Mouse (Mus musculus) colon, adult 2 months (tissue): ENCODE results near the gene 4931406P16Rik. TPM values are rescaled to one million over a fixed set of nuclear protein-coding genes. Genes with fewer than 3 reads are reported as not detected.

ENCODE experiments used
- polyA plus RNA-seq: library from polyadenylated mRNA; depleted of rRNA; stranded (reverse); fragments of >200 nt; gene quantifications from 2 replicates; pipeline ENCODE4 v1.2.3, GENCODE M21; 2012; rRNA removed

Gene 4931406P16Rik
- polyA plus RNA-seq, result 20.3 and 21.7 TPM in 2 replicates

DNA sequence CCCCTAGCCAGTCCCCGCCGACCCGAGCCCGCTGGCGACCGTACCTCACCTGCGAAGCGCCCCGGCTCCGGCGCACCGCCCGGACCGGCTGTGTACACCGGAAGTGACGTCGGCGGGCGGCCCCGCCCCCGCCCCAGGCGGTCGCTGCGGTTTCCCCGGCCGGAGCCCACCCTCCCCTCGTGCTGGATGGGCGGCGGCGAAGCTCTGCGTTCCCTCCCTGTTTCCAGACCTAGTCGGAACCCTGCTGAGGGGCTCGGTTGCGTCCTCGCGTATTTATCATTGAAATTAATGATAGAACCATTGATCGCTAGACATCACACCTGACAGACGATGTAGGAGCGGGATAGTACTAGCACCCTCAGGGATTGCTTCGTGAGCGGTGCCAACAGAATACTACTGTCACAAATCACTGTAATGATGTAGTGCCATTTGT is at the start of gene 4931406P16Rik:
TSS of gene 4931406P16Rik (minus strand) at position 109 of the 433 bp plus-strand sequence.

GRCm38 (mm10) chr7:34250738-34251137 is 62.6 kb downstream of the 4931406P16Rik start, which contains the start of gene Gm6096:
Gene Gm6096 (plus strand): TSS chr7:34251038.

DNA sequence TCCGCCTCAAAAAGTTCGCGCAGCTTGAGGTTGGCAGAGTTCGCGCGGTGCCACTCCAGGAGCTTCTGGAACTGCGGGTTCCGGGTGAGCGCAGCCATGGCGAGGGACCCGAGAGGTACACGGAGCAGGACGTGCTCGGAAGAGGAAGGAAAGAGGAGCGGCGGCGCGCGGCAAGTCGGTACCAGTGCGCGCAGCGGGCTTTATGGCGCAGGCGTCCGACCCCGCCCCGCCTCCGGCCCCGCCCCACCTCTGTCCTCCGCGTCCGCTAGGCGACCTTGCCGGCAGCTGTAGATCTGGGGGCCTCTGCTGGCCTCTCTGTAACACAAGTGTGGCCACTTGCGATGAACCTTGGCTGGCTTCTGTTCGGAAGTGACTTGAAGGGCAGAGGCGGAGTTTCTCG is 83.2 kb downstream of the 4931406P16Rik start, which contains the start of gene Gpi1:
TSS of gene Gpi1 (minus strand) at position 221 of the 400 bp plus-strand sequence.

DNA sequence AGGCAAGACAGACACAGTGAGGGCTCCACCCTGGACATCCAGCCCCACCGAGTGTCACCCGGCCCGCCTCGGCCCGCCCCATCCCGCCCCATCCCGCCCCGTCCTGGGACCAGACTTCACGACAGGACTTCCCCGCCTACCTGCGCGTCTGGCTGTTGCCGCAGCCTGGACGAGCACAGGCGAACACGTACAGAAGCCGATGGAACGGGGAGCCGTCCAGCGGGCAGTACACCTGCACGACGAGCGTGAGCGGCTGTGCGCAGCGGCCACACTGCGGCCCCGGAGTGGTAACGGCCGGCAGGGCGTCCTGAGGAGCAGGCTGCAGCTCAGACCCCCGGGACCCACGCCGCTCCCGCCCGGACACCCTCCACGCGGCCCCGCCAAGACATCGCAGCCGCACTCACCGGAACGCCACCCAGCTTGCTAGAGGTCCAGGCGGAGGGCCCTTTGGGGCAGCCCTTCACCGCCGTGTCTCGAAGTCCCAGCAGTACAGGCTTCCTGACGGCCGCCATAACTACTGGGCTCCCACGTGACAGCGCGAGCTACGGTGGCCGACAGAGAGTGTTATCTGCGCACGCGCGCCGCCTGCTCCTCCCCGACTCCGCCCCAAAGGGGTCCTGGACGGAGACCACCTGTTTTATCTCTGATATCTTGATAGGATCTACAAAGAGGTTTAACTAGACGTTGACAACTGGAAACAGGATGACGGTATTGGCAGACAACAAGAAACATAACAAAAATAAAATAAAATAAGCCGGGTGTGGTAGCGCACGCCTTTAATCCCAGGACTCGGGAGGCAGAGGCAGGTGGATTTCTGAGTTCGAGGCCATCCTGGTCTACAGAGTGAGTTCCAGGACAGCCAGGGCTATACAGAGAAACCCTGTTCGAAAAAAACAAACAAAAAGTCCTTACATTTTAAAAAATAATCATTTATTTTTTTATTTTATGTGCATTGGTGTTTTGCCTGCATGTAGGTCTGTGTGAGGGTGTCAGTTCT is 116.9 kb downstream of the 4931406P16Rik start, which contains the start of gene Pdcd2l:
TSS of gene Pdcd2l (minus strand) at position 530 of the 997 bp plus-strand sequence.

Other genes with a start within 250 kb of the 4931406P16Rik start
- not detected in 2 replicates for gene Scgb1b30, start 218.1 kb downstream of the 4931406P16Rik start, polyA plus RNA-seq
- gene Wtip, start 180.3 kb downstream of the 4931406P16Rik start, polyA plus RNA-seq, result 36.6 and 46.3 TPM in 2 replicates
- 21.2 and 25.2 TPM in 2 replicates for gene Uba2, start 144.0 kb downstream of the 4931406P16Rik start, polyA plus RNA-seq
- gene Pdcd2l, start 116.9 kb downstream of the 4931406P16Rik start, polyA plus RNA-seq, result 21.6 and 24.6 TPM in 2 replicates
- 433 and 475 TPM in 2 replicates for gene Gpi1, start 83.2 kb downstream of the 4931406P16Rik start, polyA plus RNA-seq
- gene Gm6096, start 62.5 kb downstream of the 4931406P16Rik start, polyA plus RNA-seq, result not detected in 2 replicates
- gene Lsm14a, start 79.8 kb upstream of the 4931406P16Rik start, polyA plus RNA-seq, result 18.9 and 26.1 TPM in 2 replicates